Mouse (Mus musculus): ENCODE measurements around the gene Anp32e. TPM values are rescaled to one million over a fixed set of nuclear protein-coding genes. Genes with fewer than 3 reads are reported as not detected.
A peak's percentile ranks its signal among the peaks of the same experiment; 100 is the strongest.

Anp32e gene
- 37.1 and 37.5 TPM in 2 replicates for polyA plus RNA-seq (2014; fragmentation: Nextera tagmentation; extraction: Ambion mirVana)

- Histone ChIP-seq H3K9ac (peak within 1 kb of the TSS; percentile 63), H3K36me3 (replicated peaks; ENCODE audit: control insufficient read depth, insufficient read depth) (peaks cover 2% of the 10 kb centered on the region), H3K27me3 (ENCODE audit: control insufficient read depth, insufficient read depth, low read length) (no peaks in the 10 kb centered on the region), H3K4me1 (replicated peaks; ENCODE audit: control insufficient read depth, insufficient read depth, low read length) (peaks cover 6% of the 10 kb centered on the region), H3K4me2 (replicated peaks) (peak within 1 kb of the TSS; percentile 73), H3K27ac (peak within 1 kb of the TSS; percentile 85), H3K9me3 (ENCODE audit: control insufficient read depth, low read length) (no peaks in the 10 kb centered on the region), H3K4me3 (replicated peaks; ENCODE audit: low read length) (peak within 1 kb of the TSS; percentile 90)
- DNase-seq (ENCODE audit: low spot score) (peak; percentile 98), ATAC-seq (ENCODE audit: low FRiP score) (peak; percentile 100)
- under 1% methylated on average over 49 of the region's 49 CpGs for WGBS
Observed at GRCm38 (mm10) chr3:95928658-95929503, at the start of gene Anp32e. Gene Anp32e, plus strand, starts transcription at chr3:95929246.

- Histone ChIP-seq H3K4me2 (replicated peaks) (peak within 1 kb of the TSS; percentile 99), H3K27ac (no peak within 1 kb of the TSS), H3K36me3 (replicated peaks; ENCODE audit: control insufficient read depth, insufficient read depth) (no peaks in the 10 kb centered on the region), H3K27me3 (ENCODE audit: control insufficient read depth, insufficient read depth, low read length) (no peaks in the 10 kb centered on the region), H3K4me1 (replicated peaks; ENCODE audit: control insufficient read depth, insufficient read depth, low read length) (peaks cover 8% of the 10 kb centered on the region), H3K9me3 (ENCODE audit: control insufficient read depth, low read length) (no peaks in the 10 kb centered on the region), H3K4me3 (replicated peaks; ENCODE audit: low read length) (peak within 1 kb of the TSS; percentile 52), H3K9ac (peak within 1 kb of the TSS; percentile 54)
- DNase-seq (ENCODE audit: low spot score) (peak; percentile 94), ATAC-seq (ENCODE audit: low FRiP score) (peak; percentile 100)
- WGBS: under 1% methylated on average over 66 of the region's 66 CpGs
Observed at GRCm38 (mm10) chr3:95881979-95882815, 46.8 kb upstream of the Anp32e start, which contains the start of gene Ciart. Gene Ciart, minus strand, starts transcription at chr3:95882251.

GRCm38 (mm10) chr3:95882816-95883425, 46.1 kb upstream of the Anp32e start:
- no peak for DNase-seq (ENCODE audit: low spot score)
- Histone ChIP-seq H3K27me3 (ENCODE audit: control insufficient read depth, insufficient read depth, low read length) (no peaks in the 10 kb centered on the region), H3K9ac (peak overlapping the region; percentile 44), H3K27ac (no peak overlapping the region), H3K4me3 (replicated peaks; ENCODE audit: low read length) (peak overlapping the region; percentile 52), H3K4me2 (replicated peaks) (peak overlapping the region; percentile 99), H3K4me1 (replicated peaks; ENCODE audit: control insufficient read depth, insufficient read depth, low read length) (peaks cover 8% of the 10 kb centered on the region), H3K9me3 (ENCODE audit: control insufficient read depth, low read length) (no peaks in the 10 kb centered on the region), H3K36me3 (replicated peaks; ENCODE audit: control insufficient read depth, insufficient read depth) (no peaks in the 10 kb centered on the region)
- 2% methylated on average over 23 of the region's 24 CpGs for WGBS
- no peak for ATAC-seq (ENCODE audit: low FRiP score)

- H3K4me1 ChIP-seq (replicated peaks; ENCODE audit: control insufficient read depth, insufficient read depth, low read length): peaks cover 8% of the 10 kb centered on the region
- WGBS: 83% methylated on average over 5 of the region's 5 CpGs
- DNase-seq (ENCODE audit: low spot score) (no peak), ATAC-seq (ENCODE audit: low FRiP score) (no peak)
- H3K9me3 ChIP-seq (ENCODE audit: control insufficient read depth, low read length): no peaks in the 10 kb centered on the region
- no peaks in the 10 kb centered on the region for H3K36me3 ChIP-seq (replicated peaks; ENCODE audit: control insufficient read depth, insufficient read depth)
- H3K4me2 ChIP-seq (replicated peaks): no peak overlapping the region
- no peak overlapping the region for H3K9ac ChIP-seq
- H3K27ac ChIP-seq: no peak overlapping the region
- H3K4me3 ChIP-seq (replicated peaks; ENCODE audit: low read length): no peak overlapping the region
- no peaks in the 10 kb centered on the region for H3K27me3 ChIP-seq (ENCODE audit: control insufficient read depth, insufficient read depth, low read length)
Observed at GRCm38 (mm10) chr3:95884400-95884799, 44.6 kb upstream of the Anp32e start.

GRCm38 (mm10) chr3:95887596-95887995, 41.5 kb upstream of the Anp32e start:
- no peaks in the 10 kb centered on the region for H3K36me3 ChIP-seq (replicated peaks; ENCODE audit: control insufficient read depth, insufficient read depth)

GRCm38 (mm10) chr3:95889664-95890063, 39.4 kb upstream of the Anp32e start:
- peaks cover 2% of the 10 kb centered on the region; the same call in 1 of the 2 replicates for H3K4me1 ChIP-seq (replicated peaks; ENCODE audit: control insufficient read depth, insufficient read depth, low read length)
- no peaks in the 10 kb centered on the region for H3K27me3 ChIP-seq (ENCODE audit: control insufficient read depth, insufficient read depth, low read length)
- H3K9me3 ChIP-seq (ENCODE audit: control insufficient read depth, low read length): no peaks in the 10 kb centered on the region
- no peak overlapping the region for H3K4me2 ChIP-seq (replicated peaks)
- H3K36me3 ChIP-seq (replicated peaks; ENCODE audit: control insufficient read depth, insufficient read depth): no peaks in the 10 kb centered on the region
- DNase-seq (ENCODE audit: low spot score): no peak
- H3K4me3 ChIP-seq (replicated peaks; ENCODE audit: low read length): no peak overlapping the region
- H3K9ac ChIP-seq: no peak overlapping the region
- 88% methylated on average over 3 of the region's 3 CpGs for WGBS
- ATAC-seq (ENCODE audit: low FRiP score): no peak
- H3K27ac ChIP-seq: no peak overlapping the region

More at GRCm38 (mm10) chr3:95887596-95887995, 41.5 kb upstream of the Anp32e start:
- no peak overlapping the region for H3K27ac ChIP-seq
- WGBS: 83% methylated on average over 4 of the region's 4 CpGs
- H3K27me3 ChIP-seq (ENCODE audit: control insufficient read depth, insufficient read depth, low read length): no peaks in the 10 kb centered on the region
- DNase-seq (ENCODE audit: low spot score) (no peak), ATAC-seq (ENCODE audit: low FRiP score) (no peak)
- H3K4me1 ChIP-seq (replicated peaks; ENCODE audit: control insufficient read depth, insufficient read depth, low read length): peaks cover 3% of the 10 kb centered on the region
- no peaks in the 10 kb centered on the region for H3K9me3 ChIP-seq (ENCODE audit: control insufficient read depth, low read length)
- H3K9ac ChIP-seq: no peak overlapping the region
- no peak overlapping the region for H3K4me3 ChIP-seq (replicated peaks; ENCODE audit: low read length)
- no peak overlapping the region for H3K4me2 ChIP-seq (replicated peaks)

GRCm38 (mm10) chr3:95891211-95892065, 37.6 kb upstream of the Anp32e start, which contains the start of gene BC028528:
Gene BC028528, minus strand, starts transcription at chr3:95892005.
- H3K36me3 ChIP-seq (replicated peaks; ENCODE audit: control insufficient read depth, insufficient read depth): 0 out of 2 replicates have a peak, but pooled peaks cover 5% of the 10 kb centered on the region
- peak within 1 kb of the TSS; percentile 8; the same call in 1 of the 2 replicates for H3K9ac ChIP-seq
- H3K4me1 ChIP-seq (replicated peaks; ENCODE audit: control insufficient read depth, insufficient read depth, low read length): peaks cover 8% of the 10 kb centered on the region; the same call in 1 of the 2 replicates
- DNase-seq (ENCODE audit: low spot score) (no peak), ATAC-seq (ENCODE audit: low FRiP score) (no peak)
- H3K27ac ChIP-seq: peak within 1 kb of the TSS; percentile 51
- 25% methylated on average over 12 of the region's 12 CpGs for WGBS
- peak within 1 kb of the TSS; percentile 13 for H3K4me3 ChIP-seq (replicated peaks; ENCODE audit: low read length)
- no peaks in the 10 kb centered on the region for H3K9me3 ChIP-seq (ENCODE audit: control insufficient read depth, low read length)
- H3K4me2 ChIP-seq (replicated peaks): peak within 1 kb of the TSS; percentile 93
- no peaks in the 10 kb centered on the region for H3K27me3 ChIP-seq (ENCODE audit: control insufficient read depth, insufficient read depth, low read length)

All from hindbrain, embryonic 14.5 days (tissue).